Mouse (Mus musculus) left cerebral cortex, postnatal 36 days (tissue): ENCODE data around the gene Ep400. TPM values are rescaled to one million over a fixed set of nuclear protein-coding genes. Genes with fewer than 3 reads are reported as not detected.
A peak's percentile ranks its signal among the peaks of the same experiment; 100 is the strongest.

Experiments
- microRNA-seq: library from miRNA; unstranded; fragments of <30 nt; microRNA quantifications from one replicate; pipeline ENCODE4 v1.2.0, GENCODE M21; 2022
- total RNA-seq, 2 experiments: library from RNA; stranded (reverse); gene quantifications; 2 replicates each; pipeline ENCODE4 v1.2.3; 2021

Ep400 gene
- total RNA-seq, 2 experiments from 2014 or later, result 95.6 to 101 TPM

Small RNA genes within 50 kb of the gene (microRNA-seq; reads per million reads assigned to microRNA genes)
- 2.5 reads per million, percentile 3 among the genes with 10 or more reads in this experiment for gene Mir7026

Other genes with a start within 250 kb of the Ep400 start
- gene Galnt9, start 226.4 kb downstream of the Ep400 start, total RNA-seq, result 100 to 1,000 TPM; 104 to 109 TPM
- 10 to 100 TPM; 20.3 to 25.1 TPM for gene Noc4l, start 117.3 kb downstream of the Ep400 start, total RNA-seq
- 10 to 100 TPM; 28.7 to 31.7 TPM for gene Ddx51, start 117.3 kb downstream of the Ep400 start, total RNA-seq
- gene Pus1, start 9.9 kb upstream of the Ep400 start, total RNA-seq, result 10 to 100 TPM; 21.6 to 21.8 TPM
- gene Ulk1, start 39.4 kb upstream of the Ep400 start, total RNA-seq, result 10 to 100 TPM; 64.9 to 80.5 TPM
- gene Hscb, start 69.1 kb upstream of the Ep400 start, total RNA-seq, result 10 to 100 TPM; 11.3 to 13.5 TPM
- gene Chek2, start 69.3 kb upstream of the Ep400 start, total RNA-seq, result 1 to 10 TPM in 1 of 2 experiments, under 1 TPM in 1; 0.99 to 1.6 TPM
- 10 to 100 TPM in 1 of 2 experiments, 1 to 10 TPM in 1; 9.6 to 11.9 TPM for gene Ttc28, start 109.1 kb upstream of the Ep400 start, total RNA-seq